Mouse (Mus musculus) limb, embryonic 13.5 days (tissue): ENCODE measurements around the gene Klf7. TPM values are rescaled to one million over a fixed set of nuclear protein-coding genes. Genes with fewer than 3 reads are reported as not detected.
"Not testable (repeated sequence)": the region's sequence is repeated elsewhere in the genome, so short reads cannot be mapped to it uniquely, and the experiment has no call there.

Experiments
- ATAC-seq: fragments of 200-750 bp; cut with Nextera tagmentation; 2 replicates; pipeline ENCODE4 v1.8.0; 2017; ENCODE audit warnings: low read depth, moderate number of reproducible peaks, moderate TSS enrichment; ENCODE audit not compliant: low FRiP score
- H3K27ac ChIP-seq: fragments of 300-500 bp; sonication (generic); 2 replicates; pipeline ENCODE4 v1.5.1; 2015; ENCODE audit warnings: inconsistent platforms, mild to moderate bottlenecking, moderate library complexity
- H3K27me3 ChIP-seq: fragments of 300-500 bp; sonication (generic); 2 replicates; pipeline ENCODE4 v1.6.1; 2015; ENCODE audit warnings: mild to moderate bottlenecking, inconsistent platforms
- H3K36me3 ChIP-seq: fragments of 300-500 bp; sonication (generic); 2 replicates; pipeline ENCODE4 v1.6.1; 2015; ENCODE audit warnings: inconsistent platforms, mild to moderate bottlenecking, moderate library complexity
- H3K4me1 ChIP-seq: fragments of 300-500 bp; sonication (generic); 2 replicates; pipeline ENCODE4 v1.6.1; 2015; ENCODE audit warnings: inconsistent platforms
- H3K4me2 ChIP-seq: fragments of 300-500 bp; sonication (generic); replicated peaks from 2 replicates; pipeline ENCODE4 v1.6.1; 2015; ENCODE audit warnings: inconsistent platforms, mild to moderate bottlenecking, moderate library complexity
- H3K4me3 ChIP-seq: fragments of 300-500 bp; sonication (generic); 2 replicates; pipeline ENCODE4 v1.5.1; 2015; ENCODE audit warnings: moderate library complexity, mild to moderate bottlenecking, inconsistent platforms
- H3K9ac ChIP-seq: fragments of 300-500 bp; sonication (generic); 2 replicates; pipeline ENCODE4 v1.6.1; 2015; ENCODE audit warnings: mild to moderate bottlenecking, inconsistent platforms
- H3K9me3 ChIP-seq: fragments of 300-500 bp; sonication (generic); 2 replicates; pipeline ENCODE4 v1.6.1; 2016; ENCODE audit warnings: inconsistent platforms
- WGBS: fragments of 180-500 bp; shearing (Covaris S2); methylation state at CpG from one replicate; pipeline ENCODE4 v1.1.7; 2015; 5-methylcytosine and 5-hydroxymethylcytosine counted together
- polyA plus RNA-seq: library from polyadenylated mRNA; unstranded; fragments of >200 nt; fragmentation: Nextera tagmentation; extraction: Ambion mirVana; gene quantifications from 2 replicates; pipeline ENCODE4 v1.2.1, GENCODE M21; 2015

Klf7 gene
- polyA plus RNA-seq, 1 experiment from 2014 or later: 20.0 TPM

- no peaks in the 10 kb centered on the region for H3K36me3 ChIP-seq
- no peak for ATAC-seq
- peak overlapping the region; percentile 71 for H3K4me3 ChIP-seq
- no peaks in the 10 kb centered on the region for H3K9me3 ChIP-seq
- H3K27ac ChIP-seq: peak overlapping the region; percentile 40; the same call in 1 of the 2 replicates
- no peaks in the 10 kb centered on the region for H3K27me3 ChIP-seq
- peak overlapping the region; percentile 78 for H3K4me2 ChIP-seq
- peaks cover 36% of the 10 kb centered on the region for H3K4me1 ChIP-seq
- whole genome bisulfite sequencing: 13% methylated on average over 7 of the region's 7 CpGs
- peak overlapping the region; percentile 81 for H3K9ac ChIP-seq
Measured at GRCm38 (mm10) chr1:64119358-64119794, 2.7 kb downstream of the Klf7 start.

- Histone ChIP-seq H3K36me3 (no peaks in the 10 kb centered on the region), H3K4me3 (peak overlapping the region; percentile 71), H3K9me3 (no peaks in the 10 kb centered on the region), H3K27me3 (no peaks in the 10 kb centered on the region), H3K4me1 (peaks cover 36% of the 10 kb centered on the region), H3K4me2 (peak overlapping the region; percentile 78), H3K9ac (no peak overlapping the region), H3K27ac (no peak overlapping the region; the same call in 1 of the 2 replicates)
- no peak for ATAC-seq
- 44% methylated on average over 6 of the region's 6 CpGs for WGBS
Measured at GRCm38 (mm10) chr1:64118285-64119170, 3.6 kb downstream of the Klf7 start.

GRCm38 (mm10) chr1:64117478-64118284 is 4.4 kb downstream of the Klf7 start:
- no peak for ATAC-seq
- Histone ChIP-seq H3K4me1 (peaks cover 36% of the 10 kb centered on the region), H3K27me3 (no peaks in the 10 kb centered on the region), H3K36me3 (no peaks in the 10 kb centered on the region), H3K9ac (no peak overlapping the region), H3K9me3 (no peaks in the 10 kb centered on the region), H3K27ac (no peak overlapping the region), H3K4me2 (peak overlapping the region; percentile 78), H3K4me3 (no peak overlapping the region)
- 81% methylated on average over 11 of the region's 11 CpGs for WGBS

- H3K9ac ChIP-seq: no peak overlapping the region
- H3K4me1 ChIP-seq: peaks cover 36% of the 10 kb centered on the region
- H3K36me3 ChIP-seq: no peaks in the 10 kb centered on the region
- 59% methylated on average over 6 of the region's 6 CpGs for WGBS
- H3K27me3 ChIP-seq: no peaks in the 10 kb centered on the region
- no peak overlapping the region for H3K27ac ChIP-seq
- no peak overlapping the region for H3K4me3 ChIP-seq
- H3K9me3 ChIP-seq: no peaks in the 10 kb centered on the region
- H3K4me2 ChIP-seq: no peak overlapping the region
- no peak for ATAC-seq
Measured at GRCm38 (mm10) chr1:64116746-64117455, 5.2 kb downstream of the Klf7 start.

- no peak for ATAC-seq
- Histone ChIP-seq H3K27me3 (no peaks in the 10 kb centered on the region), H3K36me3 (no peaks in the 10 kb centered on the region), H3K4me1 (peaks cover 36% of the 10 kb centered on the region), H3K4me2 (no peak overlapping the region), H3K9ac (no peak overlapping the region), H3K27ac (no peak overlapping the region), H3K4me3 (no peak overlapping the region), H3K9me3 (no peaks in the 10 kb centered on the region)
- WGBS: 84% methylated on average over 3 of the region's 3 CpGs
Measured at GRCm38 (mm10) chr1:64114579-64114978, 7.5 kb downstream of the Klf7 start.

GRCm38 (mm10) chr1:64108653-64109052 is 13.4 kb downstream of the Klf7 start:
- ATAC-seq, H3K9ac ChIP-seq, H3K9me3 ChIP-seq, H3K4me2 ChIP-seq, H3K4me3 ChIP-seq, H3K27me3 ChIP-seq, H3K27ac ChIP-seq, H3K36me3 ChIP-seq: not testable (repeated sequence)
- peaks cover 17% of the 10 kb centered on the region for H3K4me1 ChIP-seq
- 84% methylated on average over 3 of the region's 3 CpGs for WGBS

GRCm38 (mm10) chr1:64107526-64107925 is 14.6 kb downstream of the Klf7 start:
- no peak for ATAC-seq
- no peak overlapping the region for H3K27ac ChIP-seq
- H3K27me3 ChIP-seq: no peaks in the 10 kb centered on the region
- WGBS: 70% methylated on average over 7 of the region's 7 CpGs
- no peak overlapping the region for H3K9ac ChIP-seq
- H3K4me2 ChIP-seq: no peak overlapping the region
- no peaks in the 10 kb centered on the region; the same call in 1 of the 2 replicates for H3K36me3 ChIP-seq
- H3K4me1 ChIP-seq: peaks cover 17% of the 10 kb centered on the region
- no peaks in the 10 kb centered on the region for H3K9me3 ChIP-seq
- no peak overlapping the region for H3K4me3 ChIP-seq

- Histone ChIP-seq H3K4me1 (peaks cover 27% of the 10 kb centered on the region), H3K4me2 (no peak overlapping the region; the same call in 1 of the 2 replicates), H3K36me3 (no peaks in the 10 kb centered on the region; the same call in 1 of the 2 replicates), H3K4me3 (no peak overlapping the region), H3K9ac (no peak overlapping the region), H3K9me3 (no peaks in the 10 kb centered on the region), H3K27me3 (no peaks in the 10 kb centered on the region), H3K27ac (no peak overlapping the region)
- no peak for ATAC-seq
- 34% methylated on average over 5 of the region's 5 CpGs for WGBS
Measured at GRCm38 (mm10) chr1:64106127-64106526, 16.0 kb downstream of the Klf7 start.

GRCm38 (mm10) chr1:64105181-64105646 is 16.9 kb downstream of the Klf7 start:
- H3K36me3 ChIP-seq: no peaks in the 10 kb centered on the region; the same call in 1 of the 2 replicates
- no peaks in the 10 kb centered on the region for H3K27me3 ChIP-seq
- H3K9ac ChIP-seq: no peak overlapping the region
- H3K4me2 ChIP-seq: no peak overlapping the region
- no peak overlapping the region for H3K27ac ChIP-seq
- no peak overlapping the region for H3K4me3 ChIP-seq
- H3K9me3 ChIP-seq: no peaks in the 10 kb centered on the region
- peaks cover 35% of the 10 kb centered on the region for H3K4me1 ChIP-seq
- 91% methylated on average over 7 of the region's 7 CpGs for WGBS
- no peak for ATAC-seq

- Histone ChIP-seq H3K27ac (no peak overlapping the region), H3K4me2 (no peak overlapping the region), H3K4me3 (no peak overlapping the region), H3K36me3 (no peaks in the 10 kb centered on the region; the same call in 1 of the 2 replicates), H3K27me3 (no peaks in the 10 kb centered on the region), H3K9ac (no peak overlapping the region), H3K4me1 (peaks cover 30% of the 10 kb centered on the region), H3K9me3 (no peaks in the 10 kb centered on the region)
- ATAC-seq: no peak; the same call in 1 of the 2 replicates
- 89% methylated on average over 3 of the region's 3 CpGs for WGBS
Measured at GRCm38 (mm10) chr1:64104665-64105064, 17.4 kb downstream of the Klf7 start.

- WGBS: 36% methylated on average over 3 of the region's 3 CpGs
Measured at GRCm38 (mm10) chr1:64101331-64101730, 20.8 kb downstream of the Klf7 start.

More at GRCm38 (mm10) chr1:64101331-64101730, 20.8 kb downstream of the Klf7 start:
- Histone ChIP-seq H3K9me3 (no peaks in the 10 kb centered on the region), H3K27me3 (no peaks in the 10 kb centered on the region), H3K27ac (no peak overlapping the region), H3K36me3 (no peaks in the 10 kb centered on the region; the same call in 1 of the 2 replicates), H3K4me2 (no peak overlapping the region), H3K4me1 (peaks cover 39% of the 10 kb centered on the region), H3K4me3 (no peak overlapping the region), H3K9ac (no peak overlapping the region)
- peak; percentile 44; the same call in 1 of the 2 replicates for ATAC-seq
